Mouse (Mus musculus) liver, embryonic 14.5 days (tissue): ENCODE results near the gene Aplp2. TPM values are rescaled to one million over a fixed set of nuclear protein-coding genes. Genes with fewer than 3 reads are reported as not detected.

ENCODE experiments used
- ATAC-seq: fragments of 200-750 bp; cut with Nextera tagmentation; 2 replicates; pipeline ENCODE4 v1.8.0; 2017; ENCODE audit warnings: moderate number of reproducible peaks, mild to moderate bottlenecking, moderate library complexity; ENCODE audit not compliant: insufficient read depth
- DNase-seq, 3 experiments: peaks; one replicate each; pipeline ENCODE4 v3.0.0-alpha.2; 2012 to 2013; ENCODE audit warnings: low read depth in 3 of 3, low spot score in 3 of 3
- H3K27ac ChIP-seq: fragments of 300-500 bp; sonication (generic); 2 replicates; pipeline ENCODE4 v1.5.1; 2014; ENCODE audit warnings: moderate library complexity, mild to moderate bottlenecking, control low read depth, inconsistent platforms
- H3K27me3 ChIP-seq: fragments of 300-500 bp; sonication (generic); 2 replicates; pipeline ENCODE4 v1.6.1; 2014; ENCODE audit warnings: mild to moderate bottlenecking, low read length, moderate library complexity; ENCODE audit not compliant: control insufficient read depth, insufficient read depth
- H3K36me3 ChIP-seq: fragments of 300-500 bp; sonication (generic); replicated peaks from 2 replicates; pipeline ENCODE4 v1.6.1; 2014; ENCODE audit warnings: low read depth; ENCODE audit not compliant: control insufficient read depth, insufficient read depth
- H3K4me1 ChIP-seq, 2 experiments: fragments of 200-500 bp in 1 of 2; fragments of 300-500 bp in 1 of 2; sonication (generic) in 1 of 2; replicated peaks; 2 replicates each; pipeline ENCODE4 v1.6.1; 2012 to 2014; ENCODE audit warnings: antibody characterized with exemption in 1 of 2, inconsistent platforms in 1 of 2, low read length in 1 of 2; ENCODE audit not compliant: control insufficient read depth in 2 of 2, insufficient read depth in 2 of 2
- H3K4me2 ChIP-seq: fragments of 300-500 bp; sonication (generic); 2 replicates; pipeline ENCODE4 v1.6.1; 2014; ENCODE audit warnings: low read depth, mild to moderate bottlenecking, control low read depth, moderate library complexity
- H3K4me3 ChIP-seq, 2 experiments: fragments of 200-500 bp in 1 of 2; fragments of 300-500 bp in 1 of 2; sonication (generic) in 1 of 2; 2 replicates each; pipeline ENCODE4 v1.5.1; 2012 to 2014; ENCODE audit warnings: low read depth in 2 of 2, low read length in 2 of 2, mild to moderate bottlenecking in 2 of 2, control low read depth in 1 of 2, inconsistent platforms in 1 of 2, moderate library complexity in 1 of 2; ENCODE audit not compliant: insufficient read depth in 1 of 2
- H3K9ac ChIP-seq: fragments of 300-500 bp; sonication (generic); replicated peaks from 2 replicates; pipeline ENCODE4 v1.6.1; 2014; ENCODE audit warnings: mild to moderate bottlenecking, control low read depth, moderate library complexity
- H3K9me3 ChIP-seq: fragments of 300-500 bp; sonication (generic); 2 replicates; pipeline ENCODE4 v1.6.1; 2016; ENCODE audit warnings: low read length, mixed read lengths; ENCODE audit not compliant: control insufficient read depth
- CTCF ChIP-seq: IDR thresholded peaks from 2 replicates; pipeline ENCODE4 v1.5.1; 2016; ENCODE audit warnings: antibody characterized with exemption, low read depth, control low read depth
- EP300 ChIP-seq: IDR thresholded peaks from 2 replicates; pipeline ENCODE4 v1.6.1; 2016; ENCODE audit warnings: antibody characterized with exemption, low read depth
- WGBS: fragments of 180-500 bp; shearing (Covaris S2); extraction: QIAGEN DNeasy Blood & Tissue Kit; methylation state at CpG from one replicate; pipeline ENCODE4 v1.1.7; 2014; ENCODE audit not compliant: insufficient replicate concordance; 5-methylcytosine and 5-hydroxymethylcytosine counted together
- polyA plus RNA-seq, 2 experiments: library from polyadenylated mRNA; depleted of rRNA in 1 of 2; stranded (reverse) in 1 of 2; unstranded in 1 of 2; fragments of >200 nt; fragmentation: Nextera tagmentation in 1 of 2; extraction: Ambion mirVana in 1 of 2; gene quantifications; 2 replicates each; pipeline versions ENCODE4 v1.2.1 to v1.2.3; 2012 to 2014

Gene Aplp2
- polyA plus RNA-seq, 2 experiments: 120 to 163 TPM

- H3K9ac ChIP-seq: no peak overlapping the region
- no peak for ATAC-seq
- H3K4me3 ChIP-seq: no peak overlapping the region
- H3K4me2 ChIP-seq: no peak overlapping the region
- no peaks in the 10 kb centered on the region for H3K9me3 ChIP-seq
- no peaks in the 10 kb centered on the region for H3K4me1 ChIP-seq
- H3K36me3 ChIP-seq: peaks cover 68% of the 10 kb centered on the region
- WGBS: 75% methylated on average over 8 of the region's 8 CpGs
- H3K27me3 ChIP-seq: no peaks in the 10 kb centered on the region
- no peak overlapping the region for H3K27ac ChIP-seq
- TF ChIP-seq CTCF: no peak
- TF ChIP-seq EP300: no peak
- no peak for DNase-seq
These were observed 55.0 kb downstream of the Aplp2 start for GRCm38 (mm10) chr9:31156594-31156993.

- Histone ChIP-seq H3K9ac (no peak overlapping the region), H3K4me2 (no peak overlapping the region), H3K36me3 (peaks cover 55% of the 10 kb centered on the region), H3K4me3 (no peak overlapping the region), H3K27ac (no peak overlapping the region), H3K27me3 (no peaks in the 10 kb centered on the region), H3K9me3 (no peaks in the 10 kb centered on the region), H3K4me1 (no peaks in the 10 kb centered on the region)
- 60% methylated on average over 2 of the region's 2 CpGs for WGBS
- DNase-seq (peak; percentile 36 to 45 (median 37)), ATAC-seq (no peak)
- TF ChIP-seq EP300 (no peak), CTCF (peak; percentile 71)
These were observed 60.6 kb downstream of the Aplp2 start for GRCm38 (mm10) chr9:31151050-31151449.

- Histone ChIP-seq H3K4me2 (no peak overlapping the region), H3K4me3 (no peak overlapping the region), H3K36me3 (peaks cover 38% of the 10 kb centered on the region), H3K9ac (no peak overlapping the region), H3K27me3 (no peaks in the 10 kb centered on the region), H3K27ac (no peak overlapping the region), H3K4me1 (peaks cover 0 to 4% of the 10 kb centered on the region in 2 experiments; a peak in 1 of 4 replicates), H3K9me3 (no peaks in the 10 kb centered on the region)
- no peak for TF ChIP-seq EP300
- no peak for TF ChIP-seq CTCF
- WGBS: 85% methylated on average over 7 of the region's 7 CpGs
- ATAC-seq (no peak), DNase-seq (no peak)
These were observed 63.5 kb downstream of the Aplp2 start for GRCm38 (mm10) chr9:31148135-31148534.

- Histone ChIP-seq H3K9me3 (no peaks in the 10 kb centered on the region), H3K4me1 (peaks cover 0 to 4% of the 10 kb centered on the region in 2 experiments; a peak in 1 of 4 replicates), H3K4me3 (no peak overlapping the region), H3K9ac (no peak overlapping the region), H3K27ac (no peak overlapping the region), H3K4me2 (no peak overlapping the region), H3K27me3 (no peaks in the 10 kb centered on the region), H3K36me3 (peaks cover 17% of the 10 kb centered on the region)
- DNase-seq (no peak), ATAC-seq (no peak)
- WGBS: 42% methylated on average over 7 of the region's 7 CpGs
- TF ChIP-seq CTCF (no peak), EP300 (no peak)
These were observed 66.2 kb downstream of the Aplp2 start for GRCm38 (mm10) chr9:31145272-31145925.

DNA sequence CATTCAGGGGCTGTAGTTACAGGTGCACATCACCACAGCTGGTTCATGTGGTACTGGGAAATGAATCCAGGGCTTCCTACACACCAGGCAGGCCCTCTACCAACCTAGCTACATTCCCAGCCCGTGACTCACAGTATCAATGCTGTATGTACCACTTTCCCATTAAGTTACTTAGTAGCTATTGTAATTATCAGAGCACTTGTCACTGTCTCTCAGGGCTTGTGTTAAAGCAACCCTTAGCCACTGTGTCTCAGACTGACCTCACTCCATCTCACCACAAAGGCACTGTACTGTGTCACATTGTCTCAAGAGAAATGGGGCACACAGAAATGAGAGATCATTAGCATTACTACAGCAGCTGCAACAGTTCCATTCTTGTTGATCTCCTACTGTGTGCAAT is 68.7 kb downstream of the Aplp2 start:
- H3K27ac ChIP-seq: no peak overlapping the region
- no peaks in the 10 kb centered on the region for H3K9me3 ChIP-seq
- no peak overlapping the region for H3K4me3 ChIP-seq
- H3K4me1 ChIP-seq: peaks cover 0 to 4% of the 10 kb centered on the region in 2 experiments; a peak in 1 of 4 replicates
- H3K9ac ChIP-seq: no peak overlapping the region
- DNase-seq: no peak
- H3K4me2 ChIP-seq: no peak overlapping the region
- TF ChIP-seq CTCF (no peak), EP300 (no peak)
- no peaks in the 10 kb centered on the region for H3K27me3 ChIP-seq
- ATAC-seq: no peak
- 69% methylated on average over 1 of the region's 1 CpGs for WGBS
- H3K36me3 ChIP-seq: no peaks in the 10 kb centered on the region; the same call in 1 of the 2 replicates
